Mouse (Mus musculus) embryonic facial prominence, embryonic 15.5 days (tissue): ENCODE data around the gene Cnr2. TPM values are rescaled to one million over a fixed set of nuclear protein-coding genes. Genes with fewer than 3 reads are reported as not detected.
A peak's percentile ranks its signal among the peaks of the same experiment; 100 is the strongest.

Source experiments
- ATAC-seq: fragments of 200-750 bp; cut with Nextera tagmentation; 2 replicates; pipeline ENCODE4 v1.8.0; 2017; ENCODE audit warnings: low read depth, moderate TSS enrichment; ENCODE audit not compliant: insufficient number of reproducible peaks, low FRiP score, low TSS enrichment
- H3K27ac ChIP-seq: fragments of 300-500 bp; sonication (generic); replicated peaks from 2 replicates; pipeline ENCODE4 v1.5.1; 2015; ENCODE audit warnings: mild to moderate bottlenecking, inconsistent platforms
- H3K27me3 ChIP-seq: fragments of 300-500 bp; sonication (generic); 2 replicates; pipeline ENCODE4 v1.6.1; 2015; ENCODE audit warnings: inconsistent platforms
- H3K36me3 ChIP-seq: fragments of 300-500 bp; sonication (generic); 2 replicates; pipeline ENCODE4 v1.6.1; 2015; ENCODE audit warnings: mild to moderate bottlenecking, inconsistent platforms
- H3K4me1 ChIP-seq: fragments of 300-500 bp; sonication (generic); 2 replicates; pipeline ENCODE4 v1.6.1; 2015; ENCODE audit warnings: inconsistent platforms
- H3K4me2 ChIP-seq: fragments of 300-500 bp; sonication (generic); replicated peaks from 2 replicates; pipeline ENCODE4 v1.6.1; 2015; ENCODE audit warnings: mild to moderate bottlenecking, inconsistent platforms
- H3K4me3 ChIP-seq: fragments of 300-500 bp; sonication (generic); replicated peaks from 2 replicates; pipeline ENCODE4 v1.5.1; 2015; ENCODE audit warnings: mild to moderate bottlenecking, inconsistent platforms
- H3K9ac ChIP-seq: fragments of 300-500 bp; sonication (generic); 2 replicates; pipeline ENCODE4 v1.6.1; 2015; ENCODE audit warnings: inconsistent platforms
- H3K9me3 ChIP-seq: fragments of 300-500 bp; sonication (generic); replicated peaks from 2 replicates; pipeline ENCODE4 v1.6.1; 2016; ENCODE audit warnings: inconsistent platforms
- WGBS: fragments of 180-500 bp; shearing (Covaris S2); methylation state at CpG from one replicate; pipeline ENCODE4 v1.1.7; 2015; 5-methylcytosine and 5-hydroxymethylcytosine counted together
- polyA plus RNA-seq: library from polyadenylated mRNA; unstranded; fragments of >200 nt; fragmentation: Nextera tagmentation; extraction: Ambion mirVana; gene quantifications from 2 replicates; pipeline ENCODE4 v1.2.1, GENCODE M21; 2015

Cnr2 gene
- polyA plus RNA-seq, 1 experiment from 2014 or later: 0.85 TPM

DNA sequence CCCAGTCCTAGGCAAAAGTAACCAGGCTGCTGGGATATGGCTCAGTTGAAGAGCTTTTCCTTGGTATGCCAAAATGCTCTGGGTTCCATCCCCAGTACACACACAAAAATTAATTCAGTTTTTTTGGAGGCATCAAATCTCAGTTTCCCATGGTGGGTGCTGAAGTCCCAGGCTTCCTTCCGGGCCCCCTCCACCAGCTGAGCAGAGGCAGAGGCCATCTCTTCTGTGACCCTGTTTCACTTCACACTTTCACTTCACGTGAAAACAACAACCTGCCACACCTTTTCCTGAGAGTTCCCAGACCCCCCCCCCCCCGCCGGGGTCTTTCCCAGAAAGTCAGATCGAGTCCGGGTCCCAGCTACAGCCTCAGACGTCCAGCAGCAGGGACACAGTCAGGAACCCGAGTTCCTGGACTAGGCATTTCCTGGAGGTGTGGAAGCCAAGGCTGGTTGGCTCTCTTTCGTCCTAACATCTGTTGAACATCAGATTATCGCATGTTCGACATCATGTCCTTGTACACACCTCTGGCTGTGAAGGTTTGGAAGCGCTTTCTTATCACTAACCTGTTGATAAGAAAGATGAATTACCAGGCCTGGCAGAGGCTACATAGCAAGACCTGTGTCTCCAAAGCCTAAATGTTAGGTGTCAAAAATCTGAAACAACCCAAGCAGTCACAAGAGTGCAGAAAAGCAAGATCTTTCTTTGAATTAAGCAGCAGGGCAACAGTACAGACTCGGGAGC, 14.3 kb downstream of the Cnr2 start:
- Histone ChIP-seq H3K4me2 (no peak overlapping the region), H3K27ac (no peak overlapping the region), H3K4me1 (no peaks in the 10 kb centered on the region), H3K4me3 (no peak overlapping the region), H3K9ac (no peak overlapping the region), H3K9me3 (no peaks in the 10 kb centered on the region), H3K36me3 (no peaks in the 10 kb centered on the region), H3K27me3 (no peaks in the 10 kb centered on the region)
- no peak for ATAC-seq
- 59% methylated on average over 13 of the region's 13 CpGs for WGBS

DNA sequence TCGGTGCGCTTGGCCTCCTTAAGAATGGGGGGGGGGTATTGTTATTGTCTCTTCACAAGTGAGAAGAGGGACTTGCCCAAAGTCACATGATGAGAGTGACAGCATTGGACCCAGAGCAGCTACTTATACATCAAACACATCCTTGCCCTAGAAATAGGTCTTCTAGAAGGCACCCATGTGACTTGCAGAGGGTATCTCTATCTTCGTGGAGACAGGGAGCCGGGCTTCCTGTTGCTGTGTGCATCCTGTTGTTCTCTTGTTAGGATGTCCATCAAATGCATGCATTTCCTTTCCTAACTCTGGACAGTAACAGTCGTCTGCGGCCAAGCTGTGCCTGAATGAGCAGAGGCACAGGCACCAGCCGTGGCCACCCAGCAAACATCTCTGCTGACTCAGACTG, 16.3 kb downstream of the Cnr2 start:
- H3K9ac ChIP-seq: no peak overlapping the region
- no peaks in the 10 kb centered on the region for H3K36me3 ChIP-seq
- H3K27me3 ChIP-seq: no peaks in the 10 kb centered on the region
- H3K4me3 ChIP-seq: no peak overlapping the region
- ATAC-seq: no peak
- H3K4me2 ChIP-seq: no peak overlapping the region
- H3K9me3 ChIP-seq: no peaks in the 10 kb centered on the region
- 67% methylated on average over 7 of the region's 7 CpGs for WGBS
- no peak overlapping the region for H3K27ac ChIP-seq
- H3K4me1 ChIP-seq: no peaks in the 10 kb centered on the region

GRCm38 (mm10) chr4:135912164-135912563, 17.0 kb downstream of the Cnr2 start:
- no peaks in the 10 kb centered on the region for H3K4me1 ChIP-seq
- WGBS: 58% methylated on average over 3 of the region's 3 CpGs
- H3K9ac ChIP-seq: no peak overlapping the region
- H3K4me3 ChIP-seq: no peak overlapping the region
- no peak overlapping the region for H3K27ac ChIP-seq
- no peaks in the 10 kb centered on the region for H3K9me3 ChIP-seq
- ATAC-seq: no peak
- no peaks in the 10 kb centered on the region for H3K36me3 ChIP-seq
- H3K4me2 ChIP-seq: no peak overlapping the region
- H3K27me3 ChIP-seq: no peaks in the 10 kb centered on the region

- H3K4me1 ChIP-seq: no peaks in the 10 kb centered on the region
- no peaks in the 10 kb centered on the region for H3K9me3 ChIP-seq
- no peak for ATAC-seq
- no peak overlapping the region for H3K27ac ChIP-seq
- no peak overlapping the region for H3K4me2 ChIP-seq
- 54% methylated on average over 3 of the region's 3 CpGs for WGBS
- H3K36me3 ChIP-seq: no peaks in the 10 kb centered on the region
- no peak overlapping the region for H3K9ac ChIP-seq
- H3K4me3 ChIP-seq: no peak overlapping the region
- no peaks in the 10 kb centered on the region for H3K27me3 ChIP-seq
Measured at GRCm38 (mm10) chr4:135912835-135913234, 17.6 kb downstream of the Cnr2 start.

- H3K27ac ChIP-seq: no peak overlapping the region
- no peak overlapping the region for H3K4me3 ChIP-seq
- 71% methylated on average over 4 of the region's 4 CpGs for WGBS
- H3K36me3 ChIP-seq: no peaks in the 10 kb centered on the region
- H3K27me3 ChIP-seq: no peaks in the 10 kb centered on the region
- no peak overlapping the region for H3K4me2 ChIP-seq
- H3K9me3 ChIP-seq: no peaks in the 10 kb centered on the region
- no peak overlapping the region for H3K9ac ChIP-seq
- H3K4me1 ChIP-seq: no peaks in the 10 kb centered on the region
- ATAC-seq: no peak
Measured at GRCm38 (mm10) chr4:135913433-135913832, 18.2 kb downstream of the Cnr2 start.

DNA sequence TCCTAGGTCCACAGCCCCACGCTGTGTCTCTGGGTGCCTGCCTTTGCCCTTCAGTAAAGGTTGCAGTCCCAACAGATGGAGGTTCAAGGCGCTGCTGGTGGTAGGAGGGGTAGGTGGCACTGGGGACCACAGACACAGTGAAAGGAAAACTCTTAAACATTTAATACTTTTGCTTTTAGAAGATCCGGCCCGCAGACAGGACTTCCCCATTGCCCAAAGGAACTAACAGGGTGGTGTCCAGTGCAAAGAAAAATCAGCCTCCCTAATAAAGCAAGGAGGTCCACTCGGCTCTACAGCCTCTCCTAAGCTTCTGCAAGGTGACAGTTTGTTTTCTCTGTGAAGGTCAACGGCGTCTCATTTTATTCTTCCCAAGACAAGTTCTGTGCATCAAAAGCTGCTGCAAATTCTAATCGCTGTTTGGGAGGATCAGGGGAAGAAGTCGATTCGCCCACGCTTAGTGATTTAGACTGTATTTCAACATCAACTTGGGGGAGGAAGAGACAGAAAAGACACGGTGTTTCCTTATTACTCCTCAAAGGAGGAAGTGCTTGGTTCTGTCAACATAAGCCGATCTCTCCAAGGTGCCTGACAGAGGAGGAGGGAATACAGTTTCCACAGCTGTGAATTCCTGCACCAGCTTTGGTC, 23.6 kb downstream of the Cnr2 start:
- WGBS: 91% methylated on average over 13 of the region's 13 CpGs
- H3K4me2 ChIP-seq: no peak overlapping the region
- H3K4me1 ChIP-seq: peaks cover 11% of the 10 kb centered on the region
- peaks cover 4% of the 10 kb centered on the region; the same call in 1 of the 2 replicates for H3K36me3 ChIP-seq
- H3K27me3 ChIP-seq: no peaks in the 10 kb centered on the region
- ATAC-seq: no peak
- no peak overlapping the region for H3K4me3 ChIP-seq
- no peak overlapping the region for H3K9ac ChIP-seq
- H3K27ac ChIP-seq: no peak overlapping the region
- H3K9me3 ChIP-seq: no peaks in the 10 kb centered on the region

DNA sequence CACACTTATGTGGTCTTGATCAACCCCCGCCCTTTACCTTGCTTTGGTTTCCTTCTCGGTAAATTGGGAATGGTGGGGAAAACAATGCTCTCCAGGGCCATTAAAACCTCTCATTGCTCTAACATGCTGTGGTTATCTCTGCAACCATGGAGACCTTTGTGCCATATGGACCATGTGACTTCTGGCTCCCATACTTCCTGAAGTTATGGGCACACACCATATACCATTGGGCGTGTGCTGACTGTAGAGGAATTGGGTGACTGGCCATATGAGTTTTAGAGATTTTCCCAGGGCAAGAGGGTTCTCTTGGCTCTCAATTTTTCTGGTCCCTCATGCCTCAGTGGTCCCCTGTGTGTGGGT, 24.1 kb downstream of the Cnr2 start:
- WGBS: 87% methylated on average over 3 of the region's 3 CpGs
- Histone ChIP-seq H3K9me3 (no peaks in the 10 kb centered on the region), H3K27ac (no peak overlapping the region), H3K36me3 (peaks cover 6% of the 10 kb centered on the region; the same call in 1 of the 2 replicates), H3K4me2 (no peak overlapping the region), H3K4me3 (no peak overlapping the region), H3K27me3 (no peaks in the 10 kb centered on the region), H3K4me1 (peaks cover 11% of the 10 kb centered on the region), H3K9ac (no peak overlapping the region)
- no peak for ATAC-seq

GRCm38 (mm10) chr4:135920304-135921241, 25.4 kb downstream of the Cnr2 start, which contains the start of gene Fuca1:
Fuca1 (plus strand) TSS chr4:135920735.
- Histone ChIP-seq H3K4me2 (peak within 1 kb of the TSS; percentile 92), H3K27ac (peak within 1 kb of the TSS; percentile 84), H3K9me3 (no peaks in the 10 kb centered on the region), H3K9ac (peak within 1 kb of the TSS; percentile 63), H3K36me3 (peaks cover 9% of the 10 kb centered on the region; the same call in 1 of the 2 replicates), H3K27me3 (no peaks in the 10 kb centered on the region), H3K4me3 (peak within 1 kb of the TSS; percentile 81), H3K4me1 (peaks cover 11% of the 10 kb centered on the region)
- peak; percentile 94 for ATAC-seq
- 2% methylated on average over 60 of the region's 60 CpGs for WGBS

DNA sequence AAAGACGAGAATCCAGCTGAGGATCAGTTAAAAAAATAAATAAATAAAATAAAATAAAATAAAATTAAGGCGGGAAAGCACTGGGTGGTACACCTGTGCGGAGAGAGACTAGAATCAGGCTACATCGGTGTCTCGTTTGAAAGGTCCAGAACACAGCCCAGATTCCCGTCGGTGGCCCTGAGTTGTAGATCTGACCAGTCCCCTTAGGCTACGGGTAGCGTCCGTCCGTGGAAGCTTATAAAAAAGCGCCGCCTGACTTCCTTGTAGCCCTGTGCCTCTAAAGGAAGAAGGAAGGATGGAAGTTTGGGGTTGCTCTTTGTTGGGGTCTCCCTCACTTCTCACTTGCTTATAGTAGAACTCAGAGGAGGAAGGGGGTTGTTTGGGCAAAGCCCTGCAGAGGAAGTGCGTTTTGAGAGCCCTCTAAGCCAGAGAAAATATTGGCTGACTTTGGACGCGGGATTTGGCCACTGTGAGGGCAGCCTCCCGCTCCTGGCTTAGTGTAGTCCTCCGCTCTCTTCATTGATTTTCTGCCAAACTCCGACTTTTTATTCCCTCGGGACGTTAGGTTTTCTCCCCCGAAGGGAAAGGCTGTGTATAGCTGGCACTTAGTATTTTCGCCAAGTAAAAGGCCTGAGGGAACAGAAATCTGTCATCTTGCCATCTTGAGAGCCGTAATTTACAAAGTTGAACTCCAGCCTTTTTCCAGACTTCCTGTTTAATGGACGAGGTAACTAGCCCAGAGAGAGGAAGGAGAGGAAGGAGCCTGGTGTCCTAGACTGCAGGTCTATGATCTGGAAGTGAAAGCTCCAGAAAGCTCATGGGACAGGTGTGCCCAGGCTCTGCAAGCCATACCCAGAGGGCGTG, 26.3 kb downstream of the Cnr2 start:
- H3K9me3 ChIP-seq: no peaks in the 10 kb centered on the region
- 4% methylated on average over 26 of the region's 26 CpGs for WGBS
- H3K4me3 ChIP-seq: peak overlapping the region; percentile 81
- H3K4me2 ChIP-seq: peak overlapping the region; percentile 92
- no peak for ATAC-seq
- H3K27ac ChIP-seq: peak overlapping the region; percentile 84
- peaks cover 11% of the 10 kb centered on the region for H3K4me1 ChIP-seq
- peaks cover 16% of the 10 kb centered on the region; the same call in 1 of the 2 replicates for H3K36me3 ChIP-seq
- H3K9ac ChIP-seq: peak overlapping the region; percentile 63
- no peaks in the 10 kb centered on the region for H3K27me3 ChIP-seq

DNA sequence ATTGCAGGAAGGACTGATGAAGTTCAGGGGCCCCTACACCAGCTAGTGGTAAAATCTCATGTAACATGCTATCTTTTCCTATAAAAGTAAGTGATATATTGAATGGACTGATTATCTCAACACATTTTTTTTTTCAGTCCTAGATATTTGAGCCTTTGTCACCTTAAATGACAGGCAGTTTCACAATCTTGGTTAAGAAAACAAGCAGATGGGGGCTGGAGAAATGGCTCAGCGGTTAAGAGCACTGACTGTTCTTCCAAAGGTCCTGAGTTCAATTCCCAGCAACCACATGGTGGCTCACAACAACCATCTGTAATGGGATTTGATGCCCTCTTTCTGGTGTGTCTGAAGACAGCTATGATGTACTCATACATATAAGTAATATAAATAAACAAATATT, 27.0 kb downstream of the Cnr2 start:
- no peak overlapping the region for H3K9ac ChIP-seq
- peak overlapping the region; percentile 92 for H3K4me2 ChIP-seq
- 78% methylated on average over 1 of the region's 1 CpGs for WGBS
- peaks cover 19% of the 10 kb centered on the region; the same call in 1 of the 2 replicates for H3K36me3 ChIP-seq
- ATAC-seq: no peak
- peak overlapping the region; percentile 81; the same call in 1 of the 2 replicates for H3K4me3 ChIP-seq
- H3K27ac ChIP-seq: peak overlapping the region; percentile 84; the same call in 1 of the 2 replicates
- H3K27me3 ChIP-seq: no peaks in the 10 kb centered on the region
- H3K4me1 ChIP-seq: peaks cover 11% of the 10 kb centered on the region
- H3K9me3 ChIP-seq: no peaks in the 10 kb centered on the region
